Mouse (Mus musculus) kidney, adult 18-20 months (tissue): ENCODE data around the gene Adam15.

Experiments used
- DNase-seq: peaks from one replicate; pipeline ENCODE4 v3.0.0; 2021

Adam15 gene

DNA sequence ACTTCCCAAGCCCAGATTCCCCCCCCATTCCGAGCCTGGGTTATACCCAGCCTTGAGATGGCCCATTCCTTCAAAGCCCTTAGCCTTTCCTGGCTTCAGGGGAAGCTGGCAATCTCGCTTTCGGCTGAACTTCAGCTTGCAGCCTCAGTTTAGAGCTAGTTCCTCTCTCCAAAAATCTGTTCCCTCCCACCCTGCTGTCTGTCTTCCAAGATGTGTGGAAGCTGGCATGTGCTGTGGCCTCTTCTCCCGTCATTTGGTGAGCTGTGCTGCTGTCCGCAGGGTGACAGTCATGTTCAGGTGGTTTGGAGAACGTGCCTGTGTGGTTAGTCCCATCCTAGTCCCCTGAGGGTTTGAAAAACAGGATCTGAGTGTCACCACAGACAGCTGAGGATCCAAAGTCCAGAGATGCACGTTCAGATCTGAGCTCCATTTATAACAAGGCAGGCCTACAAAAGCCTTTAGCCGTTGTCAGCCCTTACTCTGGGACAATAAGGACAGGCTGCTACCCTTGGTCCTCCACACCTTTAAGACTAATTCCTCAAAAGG, 54.0 kb downstream of the Adam15 start:
- no peak for DNase-seq

DNA sequence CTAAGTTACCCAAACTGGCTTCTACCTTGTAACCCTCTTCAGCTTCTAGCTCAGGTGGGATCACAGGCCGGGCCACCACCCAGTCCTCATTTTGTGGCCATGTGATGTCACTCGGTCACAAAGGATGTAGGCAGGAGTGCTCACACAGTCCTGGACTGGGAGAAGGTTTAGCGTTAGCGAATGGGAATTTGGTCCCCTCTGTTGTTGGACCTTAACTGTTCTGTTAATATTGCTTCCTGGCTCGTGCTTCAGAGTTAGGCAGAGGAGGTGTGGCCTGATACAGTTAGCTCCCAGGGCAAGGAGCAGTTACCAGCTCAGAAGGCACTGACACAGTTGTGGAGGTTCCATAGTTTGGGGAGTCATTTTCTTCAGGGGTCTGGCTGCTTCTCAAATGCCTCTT, 55.6 kb downstream of the Adam15 start:
- DNase-seq, result peak; percentile 45

DNA sequence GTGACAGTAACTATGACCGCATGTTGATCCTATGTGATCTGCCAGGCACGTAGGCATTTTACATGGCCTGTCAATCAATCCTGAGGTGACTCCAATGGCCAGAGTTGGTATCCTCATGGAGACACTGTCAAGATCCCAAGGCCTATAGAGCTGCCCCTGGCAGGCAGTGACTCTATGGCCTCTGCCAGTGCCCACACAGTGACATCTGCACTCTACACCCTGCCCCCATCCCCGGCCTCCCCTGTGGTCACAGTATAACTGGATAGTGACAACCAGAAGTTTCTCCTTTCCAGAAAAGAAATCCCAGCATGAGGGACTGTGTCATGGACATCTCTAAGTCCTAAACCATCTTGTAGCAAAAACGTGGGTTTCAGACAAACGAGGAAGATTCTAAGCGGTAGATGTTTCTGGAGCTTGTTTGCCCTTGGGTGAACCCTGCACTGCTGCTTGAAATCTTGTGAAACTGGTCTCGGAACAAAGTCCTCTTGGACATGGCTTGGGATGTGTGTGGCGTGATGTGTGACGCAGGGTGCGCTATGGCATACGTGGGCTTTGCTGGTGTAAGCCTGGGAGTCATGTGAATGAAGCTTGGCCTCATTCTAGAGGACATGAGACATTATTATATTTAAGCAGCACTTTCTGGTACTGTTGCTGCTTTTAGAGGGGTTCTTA, 56.4 kb downstream of the Adam15 start:
- DNase-seq, result peak; percentile 62

DNA sequence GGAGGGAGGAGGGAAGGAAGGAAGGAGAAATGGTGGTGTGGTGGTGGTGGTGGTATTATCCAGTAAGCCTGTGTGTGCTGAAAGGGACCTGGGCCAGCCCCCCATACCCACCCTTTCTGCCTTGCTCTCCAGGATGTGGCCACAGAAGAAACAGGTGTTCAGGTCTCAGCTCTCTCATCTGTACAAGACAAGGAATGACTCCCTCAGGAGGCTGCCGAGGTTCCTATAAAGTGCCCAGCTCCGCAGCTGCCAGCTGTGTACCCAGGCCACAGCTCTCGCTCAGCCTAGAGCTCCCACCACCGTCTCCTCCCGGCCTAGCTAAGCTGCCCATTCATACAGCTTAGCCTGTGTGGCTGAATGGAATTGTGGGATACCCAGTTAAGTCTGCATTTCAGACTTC, 57.5 kb downstream of the Adam15 start:
- no peak for DNase-seq

DNA sequence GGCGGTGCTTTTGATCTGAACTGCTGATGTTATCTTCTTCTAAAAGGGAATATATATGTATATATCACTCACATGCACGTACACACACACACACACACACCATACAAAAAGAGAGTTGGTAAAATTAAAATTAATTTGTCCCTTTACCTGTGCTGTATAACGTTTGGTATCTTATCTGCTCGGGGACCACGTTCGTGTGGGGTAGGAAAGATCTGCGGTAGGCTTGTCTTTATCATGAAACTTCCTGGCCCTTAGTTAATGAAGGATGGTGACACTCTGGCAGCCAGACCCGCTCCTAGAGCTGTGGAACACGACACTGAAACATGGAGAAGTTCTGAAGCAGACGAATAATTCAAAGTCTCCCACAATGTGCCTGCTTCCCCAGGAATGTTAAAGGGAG, 57.9 kb downstream of the Adam15 start:
- no peak for DNase-seq
